Mouse (Mus musculus): ENCODE results near the gene Gimap4. TPM values are rescaled to one million over a fixed set of nuclear protein-coding genes. Genes with fewer than 3 reads are reported as not detected.

Gene Gimap4
- total RNA-seq, 2 experiments from 2014 or later = 0.54 TPM; not detected in 1

- intact Hi-C loops (cut with DNase I) = no loop called here
- no peak for DNase-seq (ENCODE audit: low spot score in 2 of 2)
Measured at GRCm38 (mm10) chr6:48739780-48740055, 55.4 kb downstream of the Gimap4 start.

DNA sequence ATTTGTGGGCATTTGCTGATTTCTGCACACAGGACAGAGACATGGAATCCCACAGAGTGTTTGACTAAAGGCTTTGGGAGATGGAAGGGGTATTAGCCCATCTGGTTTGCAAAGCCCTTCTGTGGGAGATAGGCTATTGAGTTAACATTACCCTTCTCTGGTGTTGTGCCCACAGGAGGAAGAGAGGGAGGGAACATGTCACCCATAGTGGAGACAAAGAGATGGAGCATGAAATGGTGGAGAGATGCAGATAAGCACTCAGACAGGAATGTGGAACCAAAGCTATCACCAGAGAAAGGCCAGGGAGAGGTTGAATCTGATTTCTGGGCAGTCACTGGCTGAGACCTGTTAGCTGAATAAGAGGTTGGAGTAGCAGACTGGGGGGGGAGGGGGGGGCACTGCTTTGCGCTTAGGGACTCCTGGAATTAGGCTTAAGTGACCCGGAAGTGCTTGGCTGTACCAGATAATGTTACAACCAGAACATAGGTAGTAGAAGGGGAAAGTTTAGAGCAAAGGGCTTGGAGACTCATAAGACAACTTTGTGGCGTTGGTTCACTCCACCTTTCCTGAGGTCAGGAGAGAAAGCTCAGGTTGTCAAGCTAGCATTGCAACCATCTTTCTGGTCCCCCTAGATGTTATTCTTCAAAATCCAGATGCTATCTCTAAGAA lies 56.3 kb downstream of the Gimap4 start:
- intact Hi-C loops (cut with DNase I) = no loop called here
- no peak for DNase-seq (ENCODE audit: low spot score in 2 of 2)

GRCm38 (mm10) chr6:48741273-48741672 lies 56.9 kb downstream of the Gimap4 start:
- intact Hi-C loops (cut with DNase I) = no loop called here

More at GRCm38 (mm10) chr6:48741273-48741672, 56.9 kb downstream of the Gimap4 start:
- DNase-seq (ENCODE audit: low spot score in 2 of 2) = no peak

Other genes starting within 250 kb of the Gimap4 start
- gene Zfp467, start 238.7 kb upstream of the Gimap4 start, total RNA-seq (2021) = 10 to 100 TPM; 24.7 to 28.8 TPM
- gene Sspo, start 236.3 kb upstream of the Gimap4 start, total RNA-seq (2021) = 1 to 10 TPM; 1.0 to 1.2 TPM
- 100 to 1,000 TPM; 418 to 471 TPM for gene Atp6v0e2, start 146.9 kb upstream of the Gimap4 start, total RNA-seq (2021)
- 10 to 100 TPM; 31.6 to 43.3 TPM for gene Lrrc61, start 129.8 kb upstream of the Gimap4 start, total RNA-seq (2021)
- gene Rarres2, start 111.8 kb upstream of the Gimap4 start, total RNA-seq (2021) = 10 to 100 TPM; 12.5 to 13.1 TPM
- gene Gm45021, start 94.9 kb upstream of the Gimap4 start, total RNA-seq (2021) = not detected
- 10 to 100 TPM; 51.8 to 59.8 TPM for gene Repin1, start 90.7 kb upstream of the Gimap4 start, total RNA-seq (2021)
- not detected for gene Gm44965, start 90.6 kb upstream of the Gimap4 start, total RNA-seq (2021)
- gene Zfp775, start 82.5 kb upstream of the Gimap4 start, total RNA-seq (2021) = 1 to 10 TPM; 6.6 to 7.6 TPM
- gene AI854703, start 57.8 kb upstream of the Gimap4 start, total RNA-seq (2021) = 10 to 100 TPM; 15.9 to 18.0 TPM
- gene Gimap8, start 37.3 kb upstream of the Gimap4 start, total RNA-seq (2021) = under 1 TPM; 0.74 to 0.95 TPM
- gene Gimap9, start 8.4 kb upstream of the Gimap4 start, total RNA-seq (2021) = under 1 TPM; 0.37 to 0.57 TPM
- gene Gimap6, start 23.7 kb downstream of the Gimap4 start, total RNA-seq (2021) = 1 to 10 TPM; 4.8 to 5.9 TPM
- not detected for gene Gm28053, start 34.1 kb downstream of the Gimap4 start, total RNA-seq (2021)
- not detected for gene Gimap7, start 34.1 kb downstream of the Gimap4 start, total RNA-seq (2021)
- 1 to 10 TPM; 1.9 to 3.1 TPM for gene Gimap1, start 54.5 kb downstream of the Gimap4 start, total RNA-seq (2021)
- gene Gimap5, start 61.6 kb downstream of the Gimap4 start, total RNA-seq (2021) = 1 to 10 TPM in 1 of 2 experiments, under 1 TPM in 1; 0.96 to 1.1 TPM
- gene Gimap3, start 86.3 kb downstream of the Gimap4 start, total RNA-seq (2021) = not detected
- gene Tmem176a, start 156.4 kb downstream of the Gimap4 start, total RNA-seq (2021) = 10 to 100 TPM; 29.4 to 31.1 TPM
- gene Tmem176b, start 156.9 kb downstream of the Gimap4 start, total RNA-seq (2021) = 10 to 100 TPM; 46.4 to 49.6 TPM
- not detected for gene Aoc1, start 188.3 kb downstream of the Gimap4 start, total RNA-seq (2021)
- gene 1600015I10Rik, start 245.3 kb downstream of the Gimap4 start, total RNA-seq (2021) = not detected

Data from left cerebral cortex, postnatal 36 days (tissue).